Mouse (Mus musculus): ENCODE results near the gene Clca2.
"Not testable (repeated sequence)": the region's sequence is repeated elsewhere in the genome, so short reads cannot be mapped to it uniquely, and the experiment has no call there.

Clca2 gene

GRCm38 (mm10) chr3:145086180-145086579, 13.1 kb downstream of the Clca2 start:
- DNase-seq (ENCODE audit: low spot score), result no peak

GRCm38 (mm10) chr3:145083081-145083480, 16.2 kb downstream of the Clca2 start:
- no peak for DNase-seq (ENCODE audit: low spot score)

DNA sequence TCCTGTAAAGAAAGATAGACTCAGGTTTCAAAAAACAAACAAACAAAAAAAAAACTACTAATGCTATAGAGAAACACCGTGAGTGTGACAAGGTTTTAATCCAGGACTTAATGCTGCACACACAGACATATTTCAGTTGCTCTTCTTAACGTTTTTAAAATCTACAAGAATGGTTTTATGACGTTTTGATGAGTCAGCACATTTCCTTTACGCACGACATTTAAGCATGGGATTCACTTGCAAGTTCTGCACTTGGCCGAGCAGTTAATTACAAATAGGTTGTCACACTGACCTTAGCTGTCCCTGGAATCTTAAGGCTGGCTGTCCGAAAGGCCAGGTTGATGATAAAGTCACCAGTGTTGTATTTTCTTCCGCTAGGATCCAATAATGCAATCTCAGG, 18.3 kb downstream of the Clca2 start:
- no peak for DNase-seq (ENCODE audit: low spot score)

DNA sequence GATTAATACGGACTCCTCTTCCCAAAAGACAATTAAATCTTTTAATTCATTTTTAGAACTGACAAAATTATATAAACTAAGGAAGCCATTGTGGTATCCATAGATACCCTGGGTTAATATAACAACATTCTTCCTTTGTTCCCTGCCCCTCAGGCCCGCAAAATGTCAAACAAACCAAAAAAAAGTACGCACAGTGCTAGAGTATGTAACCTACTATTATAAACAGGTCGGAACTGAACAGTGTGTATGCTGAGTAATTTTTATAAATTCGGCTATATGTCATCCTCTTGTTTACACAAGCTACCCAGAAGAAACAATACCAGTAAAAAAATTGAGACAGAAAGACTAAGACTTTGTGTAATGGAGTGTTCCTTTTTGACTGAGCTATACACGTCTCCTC, 20.8 kb downstream of the Clca2 start:
- no peak for DNase-seq (ENCODE audit: low spot score)

DNA sequence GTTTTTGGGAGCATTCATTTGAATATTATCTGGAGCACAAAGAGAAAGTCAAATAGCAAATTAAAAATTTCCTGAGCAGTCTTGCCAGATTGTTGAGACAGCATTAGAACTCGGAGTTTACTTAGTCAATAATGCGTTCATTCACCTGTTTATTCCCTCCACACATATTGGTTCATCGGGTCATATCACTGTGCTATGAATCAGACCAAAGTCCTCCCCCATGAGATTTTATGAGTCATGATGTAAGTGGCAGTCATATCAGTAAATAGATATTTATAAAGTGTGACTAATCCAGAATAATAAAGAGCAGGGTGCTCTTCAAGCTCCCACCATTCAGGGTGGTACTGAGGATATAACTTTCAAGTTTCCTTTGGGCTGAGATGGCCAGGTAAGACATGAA, 26.9 kb downstream of the Clca2 start:
- DNase-seq (ENCODE audit: low spot score), result no peak

DNA sequence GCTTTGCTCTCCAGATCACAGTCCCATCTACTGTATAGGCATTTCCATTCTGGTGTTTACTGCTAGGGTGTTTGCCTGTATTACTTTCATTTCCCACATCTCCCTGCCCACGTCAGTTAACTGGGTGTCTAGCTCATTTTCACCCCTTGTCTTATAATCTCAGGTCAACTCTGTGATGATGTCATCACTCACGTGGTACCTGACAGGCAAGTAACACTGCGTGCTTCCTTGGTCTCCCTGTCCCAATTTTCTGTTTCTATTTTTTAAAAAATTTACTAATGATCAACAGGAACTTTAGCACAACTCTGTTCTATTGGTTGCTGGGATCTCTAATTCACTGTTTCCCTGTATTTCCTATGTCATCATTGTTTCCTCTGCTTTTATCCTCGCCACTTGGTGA, 30.3 kb downstream of the Clca2 start:
- no peak for DNase-seq (ENCODE audit: low spot score)

DNA sequence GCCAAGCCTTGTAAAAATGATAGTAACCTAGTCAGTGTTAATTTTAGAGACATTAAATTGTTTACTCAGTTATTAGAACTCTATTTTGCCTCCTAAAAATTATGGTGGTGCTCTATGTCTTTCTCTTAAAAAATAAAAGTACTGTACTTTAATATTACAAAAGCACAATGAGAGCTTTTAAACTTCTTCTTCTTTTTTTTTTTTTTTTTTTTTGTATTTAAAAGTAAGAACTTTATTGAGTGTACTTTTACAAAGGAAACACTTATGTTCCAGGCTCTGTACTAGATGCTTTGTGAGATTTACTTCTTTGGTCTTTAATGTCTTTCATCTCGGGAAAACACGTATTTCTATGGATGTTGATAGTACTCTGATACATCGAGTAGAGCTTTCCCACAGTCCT, 44.1 kb downstream of the Clca2 start:
- DNase-seq (ENCODE audit: low spot score), result not testable (repeated sequence)

DNA sequence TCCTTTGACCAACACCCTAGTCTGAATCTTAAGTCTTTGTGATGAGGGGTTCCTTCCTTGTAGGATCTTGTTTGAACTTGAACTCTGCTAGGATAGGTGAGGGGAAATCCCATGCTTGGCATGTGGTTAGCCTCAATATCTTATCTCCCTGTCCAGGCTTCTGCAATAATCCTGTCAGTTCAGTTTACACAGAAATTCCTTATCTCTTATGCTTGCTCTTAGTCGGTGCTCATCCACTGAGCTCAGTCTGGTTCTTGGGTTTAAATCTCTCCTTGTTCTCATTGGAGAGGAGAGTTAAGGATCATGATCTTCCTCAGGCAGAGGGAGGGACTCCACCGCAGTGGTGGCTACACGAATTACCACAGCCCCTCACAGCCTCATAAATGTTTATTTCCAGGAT, 49.4 kb downstream of the Clca2 start:
- DNase-seq (ENCODE audit: low spot score), result no peak

GRCm38 (mm10) chr3:145038813-145039212, 60.4 kb downstream of the Clca2 start:
- DNase-seq (ENCODE audit: low spot score), result no peak

- no peak for DNase-seq (ENCODE audit: low spot score)
Observed at GRCm38 (mm10) chr3:145032676-145033075, 66.6 kb downstream of the Clca2 start, which contains the start of gene Clca1. TSS of gene Clca1 (minus strand) at chr3:145032776.

DNA sequence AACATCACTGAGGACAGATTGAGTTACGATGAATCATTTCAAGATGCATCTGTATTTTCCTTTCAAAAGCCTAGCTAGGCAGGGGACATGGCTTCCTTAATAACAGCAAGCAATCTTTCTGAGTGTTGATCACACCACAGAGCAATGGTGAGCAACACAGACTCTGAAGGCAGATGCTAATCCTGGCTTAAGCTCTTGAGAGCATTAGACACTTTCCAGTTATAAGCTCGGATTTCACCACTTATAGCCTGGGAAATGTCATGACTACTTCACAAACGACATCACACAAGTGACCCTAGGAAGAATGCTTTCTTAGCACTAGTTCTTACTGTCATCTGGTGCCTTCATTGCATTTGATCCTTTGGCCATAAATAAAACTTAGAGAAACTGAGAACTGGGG, 71.2 kb downstream of the Clca2 start:
- DNase-seq (ENCODE audit: low spot score), result no peak

- DNase-seq (ENCODE audit: low spot score), result peak; percentile 60
Observed at GRCm38 (mm10) chr3:145026750-145027149, 72.5 kb downstream of the Clca2 start.

Measured in urinary bladder, postnatal 14 days (tissue).